Mouse (Mus musculus) hindbrain, embryonic 10.5 days (tissue): ENCODE measurements around the gene Eps8. TPM values are rescaled to one million over a fixed set of nuclear protein-coding genes. Genes with fewer than 3 reads are reported as not detected.

Experiments
- DNase-seq: peaks from one replicate; pipeline ENCODE4 v3.0.0-alpha.2; 2017; ENCODE audit warnings: low spot score
- H3K27ac ChIP-seq: fragments of 300-500 bp; sonication (generic); 2 replicates; pipeline ENCODE4 v1.5.1; 2016; ENCODE audit warnings: mild to moderate bottlenecking, moderate library complexity
- H3K27me3 ChIP-seq: fragments of 300-500 bp; sonication (generic); 2 replicates; pipeline ENCODE4 v1.6.1; 2016; ENCODE audit warnings: mild to moderate bottlenecking; ENCODE audit not compliant: poor library complexity, insufficient read depth, severe bottlenecking
- H3K36me3 ChIP-seq: fragments of 300-500 bp; sonication (generic); 2 replicates; pipeline ENCODE4 v1.6.1; 2016; ENCODE audit warnings: mild to moderate bottlenecking, moderate library complexity
- H3K4me1 ChIP-seq: fragments of 300-500 bp; sonication (generic); replicated peaks from 2 replicates; pipeline ENCODE4 v1.6.1; 2016; ENCODE audit warnings: mild to moderate bottlenecking
- H3K4me3 ChIP-seq: fragments of 300-500 bp; sonication (generic); 2 replicates; pipeline ENCODE4 v1.5.1; 2016; ENCODE audit warnings: mild to moderate bottlenecking, moderate library complexity
- H3K9me3 ChIP-seq: fragments of 300-500 bp; sonication (generic); 2 replicates; pipeline ENCODE4 v1.6.1; 2016; ENCODE audit warnings: mild to moderate bottlenecking, moderate library complexity
- WGBS: fragments of 180-500 bp; shearing (Covaris S2); methylation state at CpG from one replicate; pipeline ENCODE4 v1.1.7; 2016; 5-methylcytosine and 5-hydroxymethylcytosine counted together
- polyA plus RNA-seq: library from polyadenylated mRNA; unstranded; fragments of >200 nt; fragmentation: Nextera tagmentation; extraction: Ambion mirVana; gene quantifications from 2 replicates; pipeline ENCODE4 v1.2.1, GENCODE M21; 2016

The Eps8 gene
- polyA plus RNA-seq, 1 experiment from 2014 or later = 5.8 TPM

DNA sequence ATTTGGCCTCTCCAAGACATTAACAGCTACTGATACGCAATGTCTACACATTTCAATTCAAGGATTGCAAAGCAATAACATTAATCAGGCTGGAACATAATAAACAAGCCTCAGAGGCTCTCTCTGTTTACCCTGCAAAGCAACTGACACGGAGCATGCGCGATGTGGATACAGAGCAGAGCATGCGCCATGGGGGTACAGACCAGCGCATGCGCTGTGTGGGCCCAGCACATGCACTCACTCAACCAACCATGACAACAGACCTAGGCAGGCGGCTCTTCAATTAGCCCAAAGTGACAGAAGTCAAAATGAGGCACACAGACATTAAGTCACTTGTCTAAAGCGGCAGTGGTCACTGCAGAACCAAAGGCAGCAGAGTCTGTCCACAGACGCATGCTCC lies 62.1 kb downstream of the Eps8 start:
- Histone ChIP-seq H3K27ac (no peak overlapping the region), H3K4me3 (no peak overlapping the region), H3K9me3 (no peaks in the 10 kb centered on the region), H3K4me1 (no peaks in the 10 kb centered on the region), H3K27me3 (no peaks in the 10 kb centered on the region), H3K36me3 (no peaks in the 10 kb centered on the region)
- WGBS = 88% methylated on average over 10 of the region's 10 CpGs
- DNase-seq = no peak

DNA sequence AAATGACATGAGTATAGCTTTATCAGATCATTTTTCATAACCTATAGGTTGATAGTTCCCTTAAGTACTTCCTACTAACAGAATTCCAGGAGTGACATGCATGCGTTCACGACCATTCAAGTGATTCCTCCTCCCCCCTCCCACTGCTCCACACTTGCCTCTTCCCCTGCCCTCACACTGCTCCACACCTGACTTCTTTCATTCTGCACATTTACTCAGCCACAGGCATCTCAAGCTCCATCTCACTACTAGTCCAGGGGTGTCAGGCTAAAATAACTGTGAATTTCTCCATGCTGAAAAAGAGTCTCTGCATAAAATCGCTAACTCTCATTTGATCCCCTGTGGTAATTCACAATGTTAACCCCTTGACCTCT lies 65.4 kb downstream of the Eps8 start:
- no peaks in the 10 kb centered on the region for H3K9me3 ChIP-seq
- DNase-seq = no peak
- H3K36me3 ChIP-seq = no peaks in the 10 kb centered on the region
- no peak overlapping the region for H3K27ac ChIP-seq
- H3K27me3 ChIP-seq = no peaks in the 10 kb centered on the region
- WGBS = 91% methylated on average over 3 of the region's 3 CpGs
- H3K4me3 ChIP-seq = no peak overlapping the region
- H3K4me1 ChIP-seq = no peaks in the 10 kb centered on the region

DNA sequence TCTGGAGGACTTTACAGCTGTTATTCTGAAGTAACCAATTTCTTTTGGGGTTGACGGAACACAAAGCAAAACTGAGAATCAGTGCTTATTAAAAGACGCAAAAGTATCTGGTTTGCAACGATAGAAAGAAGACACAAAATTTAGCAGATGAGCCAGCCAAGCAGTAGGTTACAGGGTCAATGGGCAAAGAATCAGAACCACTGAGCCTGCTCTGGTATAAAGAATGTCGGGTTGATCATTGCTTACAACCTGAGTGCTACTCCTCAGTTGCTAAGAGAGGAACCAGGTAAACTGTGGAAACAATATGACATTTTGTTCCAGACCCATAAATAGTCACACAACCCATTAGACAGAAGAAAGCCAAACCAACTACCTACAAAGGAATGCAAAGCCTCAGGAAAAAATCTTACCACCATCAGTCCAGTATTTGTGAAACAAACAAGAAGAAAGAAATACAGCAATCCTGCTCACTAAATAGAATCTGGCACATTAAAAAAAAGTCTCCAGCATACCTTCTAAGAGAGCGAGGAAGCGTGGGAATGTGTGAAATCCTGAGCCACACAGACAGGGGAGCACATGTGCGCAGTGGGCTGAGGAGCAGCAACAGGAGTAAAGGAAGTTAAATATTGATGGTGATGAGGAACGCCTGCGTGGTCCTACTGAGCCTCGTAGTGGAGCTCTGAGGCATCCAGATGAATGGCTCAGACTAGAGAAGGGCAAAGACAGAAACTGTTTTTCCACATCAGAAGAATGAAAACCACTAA lies 66.0 kb downstream of the Eps8 start:
- H3K27ac ChIP-seq = no peak overlapping the region
- 92% methylated on average over 10 of the region's 10 CpGs for WGBS
- no peaks in the 10 kb centered on the region for H3K4me1 ChIP-seq
- no peaks in the 10 kb centered on the region for H3K36me3 ChIP-seq
- H3K27me3 ChIP-seq = no peaks in the 10 kb centered on the region
- no peaks in the 10 kb centered on the region for H3K9me3 ChIP-seq
- DNase-seq = no peak
- H3K4me3 ChIP-seq = no peak overlapping the region

DNA sequence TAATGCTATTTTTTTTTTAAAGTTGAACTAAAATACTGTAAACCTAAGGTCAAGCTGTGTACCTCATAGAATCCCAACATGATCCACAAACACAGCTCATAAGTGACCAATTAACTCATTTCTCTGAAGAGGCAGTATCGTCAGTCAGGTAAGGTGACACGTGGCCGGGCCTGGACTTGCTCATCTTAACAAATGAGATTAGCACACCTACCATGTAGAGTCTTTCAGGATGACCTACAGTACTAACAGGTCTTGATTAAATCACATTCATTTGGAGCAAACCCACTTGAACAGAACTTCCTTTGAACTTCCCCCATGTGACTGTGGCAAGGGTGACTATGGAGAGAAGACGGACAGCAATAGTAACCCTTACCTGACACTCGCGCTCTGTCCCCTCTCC lies 66.8 kb downstream of the Eps8 start:
- WGBS = 89% methylated on average over 6 of the region's 6 CpGs
- no peaks in the 10 kb centered on the region for H3K4me1 ChIP-seq
- DNase-seq = no peak
- no peaks in the 10 kb centered on the region for H3K9me3 ChIP-seq
- H3K4me3 ChIP-seq = no peak overlapping the region
- no peak overlapping the region for H3K27ac ChIP-seq
- H3K27me3 ChIP-seq = no peaks in the 10 kb centered on the region
- no peaks in the 10 kb centered on the region for H3K36me3 ChIP-seq

DNA sequence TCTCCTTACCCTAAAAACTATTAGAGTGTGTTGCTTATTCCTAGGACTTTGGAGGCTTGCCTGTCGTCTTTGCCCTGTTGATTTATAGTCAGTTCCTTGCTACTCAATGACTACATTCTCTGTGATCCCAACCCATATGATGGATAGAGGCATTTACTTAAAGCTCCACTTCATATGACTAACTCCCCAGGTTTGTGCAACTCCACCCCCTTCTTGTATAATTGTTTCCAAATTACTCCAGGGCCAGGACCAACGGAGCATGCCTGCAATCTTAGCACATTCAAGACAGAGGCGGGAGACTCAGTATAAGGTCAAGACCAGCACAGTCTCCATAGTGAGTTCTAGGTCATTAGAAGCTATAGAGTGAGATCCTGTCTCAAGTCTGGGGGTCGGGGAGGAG lies 69.4 kb downstream of the Eps8 start:
- Histone ChIP-seq H3K4me3 (no peak overlapping the region), H3K9me3 (no peaks in the 10 kb centered on the region), H3K36me3 (no peaks in the 10 kb centered on the region), H3K27me3 (no peaks in the 10 kb centered on the region), H3K27ac (no peak overlapping the region), H3K4me1 (no peaks in the 10 kb centered on the region)
- no peak for DNase-seq
- WGBS = 83% methylated on average over 4 of the region's 4 CpGs

DNA sequence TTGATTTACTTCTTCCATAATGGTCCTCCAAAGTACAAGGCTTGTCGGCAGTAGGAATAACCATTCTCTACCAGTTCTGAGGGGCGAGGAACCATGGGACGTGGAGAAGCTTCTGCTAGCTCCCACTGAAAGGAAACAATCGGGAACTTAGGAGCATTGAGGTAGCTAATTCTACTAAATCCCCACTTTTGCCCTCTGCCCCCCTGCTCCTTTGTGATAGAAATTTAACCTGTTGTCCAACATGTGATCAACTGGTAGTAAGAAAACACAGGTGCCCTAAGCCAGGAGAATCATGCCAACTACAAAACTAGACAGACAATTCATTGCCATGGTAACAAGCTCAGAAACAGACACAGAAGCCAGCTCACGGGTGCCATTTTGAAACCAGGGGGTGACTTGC lies 71.6 kb downstream of the Eps8 start:
- Histone ChIP-seq H3K27me3 (no peaks in the 10 kb centered on the region), H3K4me1 (no peaks in the 10 kb centered on the region), H3K36me3 (no peaks in the 10 kb centered on the region), H3K9me3 (no peaks in the 10 kb centered on the region), H3K4me3 (no peak overlapping the region), H3K27ac (no peak overlapping the region)
- DNase-seq = no peak
- WGBS = 89% methylated on average over 5 of the region's 5 CpGs

DNA sequence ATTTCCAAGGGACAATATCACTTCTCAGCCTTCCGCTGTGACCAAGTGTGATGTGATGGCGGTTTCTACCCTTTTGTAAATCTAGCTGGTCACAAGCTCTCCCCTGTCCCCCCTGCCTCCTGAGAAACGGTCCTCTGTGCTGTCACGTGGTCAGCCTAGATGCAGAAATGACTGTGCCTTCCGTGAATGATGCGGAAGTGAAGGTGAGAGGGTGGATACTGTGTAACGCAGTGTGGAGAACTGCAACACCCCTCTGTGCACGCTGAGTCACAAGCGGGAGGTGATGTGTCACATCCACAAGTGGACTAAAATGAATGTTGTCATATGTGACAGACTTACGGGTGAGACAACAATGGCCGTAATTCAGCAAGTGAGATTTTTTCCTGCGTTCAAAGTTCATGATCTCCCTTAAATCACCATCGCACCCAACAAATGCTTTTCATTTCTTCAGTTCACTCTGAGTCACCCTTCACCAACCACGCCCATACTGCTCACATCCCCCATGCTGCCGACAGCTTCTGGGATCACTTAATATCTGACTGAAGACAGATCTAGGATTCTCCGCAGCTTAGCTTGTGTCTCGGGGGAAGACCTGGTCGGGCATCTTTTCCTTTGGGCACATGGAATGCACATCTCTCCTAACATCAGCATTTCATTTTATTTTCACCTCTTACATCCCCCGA lies 72.3 kb downstream of the Eps8 start:
- 88% methylated on average over 19 of the region's 19 CpGs for WGBS
- H3K27me3 ChIP-seq = no peaks in the 10 kb centered on the region
- DNase-seq = no peak

DNA sequence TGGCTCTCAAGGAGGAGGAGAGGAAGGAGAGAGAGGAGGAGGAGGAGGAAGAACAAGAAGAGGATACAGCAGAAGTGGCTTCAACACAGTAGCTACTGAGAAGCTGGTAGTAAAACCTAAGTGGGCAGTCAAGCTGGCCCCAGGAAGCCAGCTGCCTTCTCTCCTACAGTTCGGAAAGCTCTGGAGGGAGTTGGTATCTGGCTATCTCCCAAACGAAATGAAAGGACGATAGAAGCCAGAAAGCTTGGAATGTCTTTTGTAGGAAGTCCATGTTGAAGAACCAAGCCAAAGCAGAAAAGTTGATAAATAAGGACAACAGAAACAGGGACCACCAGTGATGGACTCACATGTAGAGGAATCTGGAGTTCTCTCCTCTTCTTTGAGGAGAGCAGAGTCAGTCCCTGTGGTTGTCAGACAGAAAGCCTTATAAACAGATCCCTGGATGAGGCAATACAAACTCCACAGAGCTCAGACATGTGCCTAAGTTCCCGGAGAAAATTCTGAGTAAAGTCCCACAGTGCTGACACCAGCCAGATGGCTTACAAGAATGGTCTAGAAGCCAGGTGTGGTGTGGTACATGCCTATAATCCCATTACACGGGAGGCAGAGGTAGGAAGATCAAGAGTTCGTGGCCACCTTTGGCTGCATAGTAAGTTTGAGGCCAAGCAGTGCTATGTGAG lies 73.2 kb downstream of the Eps8 start:
- Histone ChIP-seq H3K36me3 (no peaks in the 10 kb centered on the region), H3K4me3 (no peak overlapping the region), H3K4me1 (no peaks in the 10 kb centered on the region), H3K27me3 (no peaks in the 10 kb centered on the region), H3K9me3 (no peaks in the 10 kb centered on the region), H3K27ac (no peak overlapping the region)
- DNase-seq = no peak
- 87% methylated on average over 6 of the region's 6 CpGs for whole genome bisulfite sequencing

More for the DNA sequence above, 72.3 kb downstream of the Eps8 start:
- Histone ChIP-seq H3K9me3 (no peaks in the 10 kb centered on the region), H3K36me3 (no peaks in the 10 kb centered on the region), H3K4me1 (no peaks in the 10 kb centered on the region), H3K27ac (no peak overlapping the region), H3K4me3 (no peak overlapping the region)

DNA sequence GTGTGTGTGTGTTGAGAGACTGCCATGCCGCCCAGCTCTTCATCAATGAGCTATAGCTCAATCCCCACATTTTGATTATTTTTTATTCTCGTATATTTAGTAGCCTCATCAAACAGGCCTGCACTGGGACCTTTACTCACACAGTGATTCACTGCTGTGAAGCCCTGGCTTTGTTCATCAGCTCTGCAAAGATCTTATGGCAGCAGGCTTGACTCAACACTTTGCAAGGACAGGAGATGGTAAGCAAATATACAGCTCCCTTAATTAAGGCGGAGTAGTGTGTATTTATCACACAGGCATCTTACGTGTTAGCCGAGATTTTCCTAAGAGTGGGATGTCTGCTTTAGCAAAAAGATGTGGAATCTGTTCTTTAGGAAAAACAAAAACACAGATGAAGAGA lies 74.2 kb downstream of the Eps8 start:
- Histone ChIP-seq H3K9me3 (no peaks in the 10 kb centered on the region), H3K4me1 (no peaks in the 10 kb centered on the region), H3K4me3 (no peak overlapping the region), H3K27ac (no peak overlapping the region), H3K27me3 (no peaks in the 10 kb centered on the region), H3K36me3 (no peaks in the 10 kb centered on the region)
- 93% methylated on average over 5 of the region's 5 CpGs for WGBS
- DNase-seq = no peak

DNA sequence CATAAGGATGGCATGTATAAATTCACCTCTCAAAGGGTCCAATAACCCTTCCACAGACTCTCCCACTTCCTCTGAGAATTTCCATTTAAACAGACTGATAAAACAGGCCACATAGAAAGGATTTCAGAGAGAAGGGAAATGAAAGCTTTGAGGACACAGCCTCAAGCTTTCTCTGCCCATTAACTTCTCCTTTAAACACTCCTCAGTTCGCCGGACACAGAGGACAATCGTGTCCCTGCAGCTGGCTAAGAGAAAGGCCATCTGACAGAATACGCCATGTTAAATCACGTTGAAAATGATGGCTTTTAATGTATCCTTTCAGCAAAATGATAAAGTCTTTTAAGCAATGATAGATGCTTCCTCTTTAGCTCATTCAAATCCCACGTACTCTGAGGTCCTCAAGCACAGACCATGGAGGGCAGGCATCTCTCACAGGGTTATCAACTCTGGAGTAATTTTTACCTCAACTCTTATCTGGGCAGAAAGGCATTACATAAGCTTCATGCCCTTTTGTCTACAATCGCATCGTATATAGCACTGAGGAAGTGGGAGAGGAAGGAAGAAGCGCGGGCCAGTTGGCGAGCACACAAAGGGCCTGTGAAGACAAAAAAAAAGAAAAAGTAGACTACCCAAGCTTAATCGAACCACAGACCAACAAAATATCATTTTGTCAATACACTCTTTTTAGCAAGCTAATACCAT lies 77.9 kb downstream of the Eps8 start:
- WGBS = 85% methylated on average over 12 of the region's 12 CpGs
- no peak for DNase-seq
- Histone ChIP-seq H3K4me3 (no peak overlapping the region), H3K9me3 (no peaks in the 10 kb centered on the region), H3K36me3 (no peaks in the 10 kb centered on the region), H3K27ac (no peak overlapping the region), H3K4me1 (peaks cover 4% of the 10 kb centered on the region; the same call in 1 of the 2 replicates), H3K27me3 (no peaks in the 10 kb centered on the region)

DNA sequence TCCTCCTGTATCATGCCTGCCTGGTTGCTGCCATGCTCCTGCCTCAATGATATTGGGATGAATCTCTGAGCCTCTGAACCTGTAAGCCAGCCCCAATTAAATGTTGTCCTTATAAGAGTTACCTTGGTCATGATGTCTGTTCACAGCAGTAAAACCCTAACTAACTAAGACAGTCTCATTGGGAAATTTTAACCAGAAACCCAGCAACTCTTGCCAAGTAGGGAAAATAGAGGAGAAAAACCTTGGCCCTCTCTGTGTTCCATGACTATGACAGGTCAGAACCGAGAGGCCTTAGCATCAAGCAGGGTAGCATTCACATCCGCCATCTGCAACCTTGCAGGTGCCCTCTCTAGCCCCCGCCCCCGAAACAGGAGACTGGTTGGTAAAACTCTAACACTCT lies 78.6 kb downstream of the Eps8 start:
- peaks cover 4% of the 10 kb centered on the region; the same call in 1 of the 2 replicates for H3K4me1 ChIP-seq
- no peak overlapping the region for H3K4me3 ChIP-seq
- WGBS = 91% methylated on average over 4 of the region's 4 CpGs
- H3K9me3 ChIP-seq = no peaks in the 10 kb centered on the region
- no peaks in the 10 kb centered on the region for H3K27me3 ChIP-seq
- H3K27ac ChIP-seq = no peak overlapping the region
- DNase-seq = no peak
- no peaks in the 10 kb centered on the region for H3K36me3 ChIP-seq

DNA sequence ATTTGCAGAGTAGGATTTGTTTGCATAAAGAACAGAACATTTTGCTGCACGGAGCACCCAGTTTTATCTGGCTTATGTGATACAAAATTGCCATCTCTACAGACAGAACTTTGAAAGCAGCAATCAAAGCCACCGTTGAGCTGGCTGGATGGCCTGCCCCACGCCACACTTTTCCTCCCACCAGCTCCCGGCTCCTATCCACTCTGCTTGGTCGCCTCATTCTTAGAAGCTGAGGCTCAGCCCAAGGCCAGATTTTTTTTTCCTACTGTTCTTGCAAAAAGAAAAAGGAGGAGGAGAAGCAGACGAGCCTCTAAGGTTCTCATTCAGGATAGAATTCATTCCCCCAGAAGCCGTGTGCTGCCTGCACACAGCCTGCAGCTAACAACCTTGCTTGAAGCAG lies 80.8 kb downstream of the Eps8 start:
- 76% methylated on average over 7 of the region's 7 CpGs for WGBS
- Histone ChIP-seq H3K27me3 (no peaks in the 10 kb centered on the region), H3K4me3 (no peak overlapping the region), H3K9me3 (no peaks in the 10 kb centered on the region), H3K36me3 (no peaks in the 10 kb centered on the region), H3K27ac (no peak overlapping the region), H3K4me1 (peaks cover 4% of the 10 kb centered on the region; the same call in 1 of the 2 replicates)
- DNase-seq = no peak

DNA sequence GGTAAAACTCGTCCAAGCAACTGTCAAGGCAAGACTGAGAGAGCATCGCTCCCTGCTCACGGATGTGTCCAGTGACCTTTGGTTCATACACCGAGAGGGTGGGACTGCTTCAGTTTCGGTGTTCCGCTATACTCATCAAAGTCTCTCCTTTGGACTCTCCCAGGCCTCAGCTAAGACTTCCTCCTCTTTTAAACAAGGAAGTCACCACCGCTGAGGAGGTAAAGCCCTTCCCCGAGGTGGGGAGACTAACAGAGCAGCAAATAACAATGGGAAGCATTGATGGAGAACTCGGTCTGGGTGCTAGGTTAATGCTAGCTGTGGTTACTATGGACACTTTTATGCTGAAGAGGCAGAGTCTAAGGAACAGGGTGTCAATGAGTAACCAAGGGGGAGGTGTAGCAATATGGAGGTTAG lies 84.0 kb downstream of the Eps8 start:
- Histone ChIP-seq H3K27me3 (no peaks in the 10 kb centered on the region), H3K4me3 (no peak overlapping the region), H3K4me1 (peaks cover 4% of the 10 kb centered on the region; the same call in 1 of the 2 replicates), H3K36me3 (no peaks in the 10 kb centered on the region), H3K9me3 (no peaks in the 10 kb centered on the region), H3K27ac (no peak overlapping the region)
- 68% methylated on average over 9 of the region's 9 CpGs for WGBS
- no peak for DNase-seq
